Mouse (Mus musculus) liver, embryonic 14.5 days (tissue): Measurements from ENCODE around the gene Gm49395. TPM values are rescaled to one million over a fixed set of nuclear protein-coding genes. Genes with fewer than 3 reads are reported as not detected.

Experiments
- ATAC-seq: fragments of 200-750 bp; cut with Nextera tagmentation; 2 replicates; pipeline ENCODE4 v1.8.0; 2017; ENCODE audit warnings: moderate number of reproducible peaks, mild to moderate bottlenecking, moderate library complexity; ENCODE audit not compliant: insufficient read depth
- DNase-seq, 3 experiments: peaks; one replicate each; pipeline ENCODE4 v3.0.0-alpha.2; 2012 to 2013; ENCODE audit warnings: low read depth in 3 of 3, low spot score in 3 of 3
- H3K27ac ChIP-seq: fragments of 300-500 bp; sonication (generic); 2 replicates; pipeline ENCODE4 v1.5.1; 2014; ENCODE audit warnings: moderate library complexity, mild to moderate bottlenecking, control low read depth, inconsistent platforms
- H3K27me3 ChIP-seq: fragments of 300-500 bp; sonication (generic); 2 replicates; pipeline ENCODE4 v1.6.1; 2014; ENCODE audit warnings: mild to moderate bottlenecking, low read length, moderate library complexity; ENCODE audit not compliant: control insufficient read depth, insufficient read depth
- H3K36me3 ChIP-seq: fragments of 300-500 bp; sonication (generic); replicated peaks from 2 replicates; pipeline ENCODE4 v1.6.1; 2014; ENCODE audit warnings: low read depth; ENCODE audit not compliant: control insufficient read depth, insufficient read depth
- H3K4me1 ChIP-seq, 2 experiments: fragments of 200-500 bp in 1 of 2; fragments of 300-500 bp in 1 of 2; sonication (generic) in 1 of 2; replicated peaks; 2 replicates each; pipeline ENCODE4 v1.6.1; 2012 to 2014; ENCODE audit warnings: antibody characterized with exemption in 1 of 2, inconsistent platforms in 1 of 2, low read length in 1 of 2; ENCODE audit not compliant: control insufficient read depth in 2 of 2, insufficient read depth in 2 of 2
- H3K4me2 ChIP-seq: fragments of 300-500 bp; sonication (generic); 2 replicates; pipeline ENCODE4 v1.6.1; 2014; ENCODE audit warnings: low read depth, mild to moderate bottlenecking, control low read depth, moderate library complexity
- H3K4me3 ChIP-seq, 2 experiments: fragments of 200-500 bp in 1 of 2; fragments of 300-500 bp in 1 of 2; sonication (generic) in 1 of 2; 2 replicates each; pipeline ENCODE4 v1.5.1; 2012 to 2014; ENCODE audit warnings: low read depth in 2 of 2, low read length in 2 of 2, mild to moderate bottlenecking in 2 of 2, control low read depth in 1 of 2, inconsistent platforms in 1 of 2, moderate library complexity in 1 of 2; ENCODE audit not compliant: insufficient read depth in 1 of 2
- H3K9ac ChIP-seq: fragments of 300-500 bp; sonication (generic); replicated peaks from 2 replicates; pipeline ENCODE4 v1.6.1; 2014; ENCODE audit warnings: mild to moderate bottlenecking, control low read depth, moderate library complexity
- H3K9me3 ChIP-seq: fragments of 300-500 bp; sonication (generic); 2 replicates; pipeline ENCODE4 v1.6.1; 2016; ENCODE audit warnings: low read length, mixed read lengths; ENCODE audit not compliant: control insufficient read depth
- CTCF ChIP-seq: IDR thresholded peaks from 2 replicates; pipeline ENCODE4 v1.5.1; 2016; ENCODE audit warnings: antibody characterized with exemption, low read depth, control low read depth
- EP300 ChIP-seq: IDR thresholded peaks from 2 replicates; pipeline ENCODE4 v1.6.1; 2016; ENCODE audit warnings: antibody characterized with exemption, low read depth
- WGBS: fragments of 180-500 bp; shearing (Covaris S2); extraction: QIAGEN DNeasy Blood & Tissue Kit; methylation state at CpG from one replicate; pipeline ENCODE4 v1.1.7; 2014; ENCODE audit not compliant: insufficient replicate concordance; 5-methylcytosine and 5-hydroxymethylcytosine counted together
- polyA plus RNA-seq, 2 experiments: library from polyadenylated mRNA; depleted of rRNA in 1 of 2; stranded (reverse) in 1 of 2; unstranded in 1 of 2; fragments of >200 nt; fragmentation: Nextera tagmentation in 1 of 2; extraction: Ambion mirVana in 1 of 2; gene quantifications; 2 replicates each; pipeline versions ENCODE4 v1.2.1 to v1.2.3; 2012 to 2014

The Gm49395 gene
- polyA plus RNA-seq, 2 experiments, result 0.58 to 3.2 TPM

GRCm38 (mm10) chr13:115116930-115117621 is 15.4 kb upstream of the Gm49395 start:
- TF ChIP-seq EP300, result no peak
- TF ChIP-seq CTCF, result no peak
- no peaks in the 10 kb centered on the region for H3K27me3 ChIP-seq
- no peaks in the 10 kb centered on the region for H3K4me1 ChIP-seq
- H3K27ac ChIP-seq, result no peak overlapping the region
- no peaks in the 10 kb centered on the region for H3K36me3 ChIP-seq
- no peak overlapping the region for H3K4me3 ChIP-seq
- ATAC-seq (no peak), DNase-seq (no peak)
- no peak overlapping the region for H3K9ac ChIP-seq
- H3K9me3 ChIP-seq, result no peaks in the 10 kb centered on the region
- no peak overlapping the region for H3K4me2 ChIP-seq
- WGBS, result 53% methylated on average over 3 of the region's 3 CpGs

- H3K36me3 ChIP-seq, result no peaks in the 10 kb centered on the region
- H3K27me3 ChIP-seq, result no peaks in the 10 kb centered on the region
- no peak overlapping the region for H3K4me2 ChIP-seq
- TF ChIP-seq EP300 (no peak), CTCF (no peak)
- no peaks in the 10 kb centered on the region for H3K9me3 ChIP-seq
- no peaks in the 10 kb centered on the region for H3K4me1 ChIP-seq
- H3K27ac ChIP-seq, result no peak overlapping the region
- no peak for DNase-seq
- ATAC-seq, result no peak
- H3K4me3 ChIP-seq, result no peak overlapping the region
- H3K9ac ChIP-seq, result no peak overlapping the region
- 57% methylated on average over 4 of the region's 4 CpGs for WGBS
Observed at GRCm38 (mm10) chr13:115109628-115110027, 7.9 kb upstream of the Gm49395 start.

- no peaks in the 10 kb centered on the region for H3K9me3 ChIP-seq
- DNase-seq, result no peak
- 46% methylated on average over 8 of the region's 8 CpGs for WGBS
- H3K9ac ChIP-seq, result no peak overlapping the region
- H3K4me3 ChIP-seq, result no peak overlapping the region
- no peak overlapping the region for H3K4me2 ChIP-seq
- no peaks in the 10 kb centered on the region for H3K36me3 ChIP-seq
- H3K27ac ChIP-seq, result no peak overlapping the region
- H3K4me1 ChIP-seq, result no peaks in the 10 kb centered on the region
- ATAC-seq, result no peak
- TF ChIP-seq CTCF, result no peak
- no peak for TF ChIP-seq EP300
- no peaks in the 10 kb centered on the region for H3K27me3 ChIP-seq
Observed at GRCm38 (mm10) chr13:115107436-115107835, 5.7 kb upstream of the Gm49395 start.

GRCm38 (mm10) chr13:115106183-115106582 is 4.5 kb upstream of the Gm49395 start:
- Histone ChIP-seq H3K9me3 (no peaks in the 10 kb centered on the region), H3K9ac (no peak overlapping the region), H3K4me3 (no peak overlapping the region), H3K27ac (no peak overlapping the region), H3K4me1 (no peaks in the 10 kb centered on the region), H3K4me2 (no peak overlapping the region), H3K27me3 (peaks cover 11% of the 10 kb centered on the region), H3K36me3 (no peaks in the 10 kb centered on the region)
- DNase-seq, result no peak
- WGBS, result 48% methylated on average over 10 of the region's 10 CpGs
- no peak for ATAC-seq
- TF ChIP-seq EP300, result no peak
- TF ChIP-seq CTCF, result no peak

- TF ChIP-seq EP300, result no peak
- no peak for TF ChIP-seq CTCF
- Histone ChIP-seq H3K9ac (no peak overlapping the region), H3K9me3 (no peaks in the 10 kb centered on the region), H3K4me3 (no peak overlapping the region), H3K4me2 (no peak overlapping the region), H3K36me3 (no peaks in the 10 kb centered on the region), H3K27ac (no peak overlapping the region), H3K4me1 (no peaks in the 10 kb centered on the region), H3K27me3 (peaks cover 22% of the 10 kb centered on the region)
- DNase-seq (no peak), ATAC-seq (no peak)
- WGBS, result 75% methylated on average over 2 of the region's 2 CpGs
Observed at GRCm38 (mm10) chr13:115102754-115103153, 1.0 kb upstream of the Gm49395 start.
